Mouse (Mus musculus) heart, embryonic 16.5 days (tissue): ENCODE results near the gene Hoxd4. TPM values are rescaled to one million over a fixed set of nuclear protein-coding genes. Genes with fewer than 3 reads are reported as not detected.

Experiments
- ATAC-seq: fragments of 200-750 bp; cut with Nextera tagmentation; replicated peaks from 2 replicates; pipeline ENCODE4 v1.8.0; 2017; ENCODE audit warnings: moderate number of reproducible peaks; ENCODE audit not compliant: insufficient read depth, low FRiP score; ENCODE audit errors: extremely low read depth
- H3K27ac ChIP-seq: fragments of 300-500 bp; sonication (generic); 2 replicates; pipeline ENCODE4 v1.5.1; 2014; ENCODE audit warnings: mild to moderate bottlenecking, low read length, control low read depth, moderate library complexity
- H3K27me3 ChIP-seq: fragments of 300-500 bp; sonication (generic); 2 replicates; pipeline ENCODE4 v1.6.1; 2014; ENCODE audit warnings: low read length, mixed read lengths; ENCODE audit not compliant: control insufficient read depth, insufficient read depth
- H3K36me3 ChIP-seq: fragments of 300-500 bp; sonication (generic); 2 replicates; pipeline ENCODE4 v1.6.1; 2014; ENCODE audit not compliant: control insufficient read depth, insufficient read depth
- H3K4me1 ChIP-seq: fragments of 300-500 bp; sonication (generic); 2 replicates; pipeline ENCODE4 v1.6.1; 2014; ENCODE audit warnings: low read length, mixed read lengths; ENCODE audit not compliant: control insufficient read depth, insufficient read depth
- H3K4me2 ChIP-seq: fragments of 300-500 bp; sonication (generic); 2 replicates; pipeline ENCODE4 v1.6.1; 2014; ENCODE audit warnings: low read depth, mild to moderate bottlenecking, control low read depth, low read length
- H3K4me3 ChIP-seq: fragments of 300-500 bp; sonication (generic); 2 replicates; pipeline ENCODE4 v1.5.1; 2014; ENCODE audit warnings: mild to moderate bottlenecking, control low read depth, low read length
- H3K9ac ChIP-seq: fragments of 300-500 bp; sonication (generic); 2 replicates; pipeline ENCODE4 v1.6.1; 2014; ENCODE audit warnings: low read length, control low read depth
- H3K9me3 ChIP-seq: fragments of 300-500 bp; sonication (generic); replicated peaks from 2 replicates; pipeline ENCODE4 v1.6.1; 2016; ENCODE audit warnings: low read length; ENCODE audit not compliant: control insufficient read depth
- WGBS: fragments of 180-500 bp; shearing (Covaris S2); extraction: QIAGEN DNeasy Blood & Tissue Kit; methylation state at CpG from one replicate; pipeline ENCODE4 v1.1.7; 2014; 5-methylcytosine and 5-hydroxymethylcytosine counted together
- polyA plus RNA-seq: library from polyadenylated mRNA; unstranded; fragments of >200 nt; fragmentation: Nextera tagmentation; extraction: Ambion mirVana; gene quantifications from 2 replicates; pipeline ENCODE4 v1.2.1, GENCODE M21; 2015

The Hoxd4 gene
- 0.18 TPM in 1 of 2 replicates, not detected in the other for polyA plus RNA-seq

DNA sequence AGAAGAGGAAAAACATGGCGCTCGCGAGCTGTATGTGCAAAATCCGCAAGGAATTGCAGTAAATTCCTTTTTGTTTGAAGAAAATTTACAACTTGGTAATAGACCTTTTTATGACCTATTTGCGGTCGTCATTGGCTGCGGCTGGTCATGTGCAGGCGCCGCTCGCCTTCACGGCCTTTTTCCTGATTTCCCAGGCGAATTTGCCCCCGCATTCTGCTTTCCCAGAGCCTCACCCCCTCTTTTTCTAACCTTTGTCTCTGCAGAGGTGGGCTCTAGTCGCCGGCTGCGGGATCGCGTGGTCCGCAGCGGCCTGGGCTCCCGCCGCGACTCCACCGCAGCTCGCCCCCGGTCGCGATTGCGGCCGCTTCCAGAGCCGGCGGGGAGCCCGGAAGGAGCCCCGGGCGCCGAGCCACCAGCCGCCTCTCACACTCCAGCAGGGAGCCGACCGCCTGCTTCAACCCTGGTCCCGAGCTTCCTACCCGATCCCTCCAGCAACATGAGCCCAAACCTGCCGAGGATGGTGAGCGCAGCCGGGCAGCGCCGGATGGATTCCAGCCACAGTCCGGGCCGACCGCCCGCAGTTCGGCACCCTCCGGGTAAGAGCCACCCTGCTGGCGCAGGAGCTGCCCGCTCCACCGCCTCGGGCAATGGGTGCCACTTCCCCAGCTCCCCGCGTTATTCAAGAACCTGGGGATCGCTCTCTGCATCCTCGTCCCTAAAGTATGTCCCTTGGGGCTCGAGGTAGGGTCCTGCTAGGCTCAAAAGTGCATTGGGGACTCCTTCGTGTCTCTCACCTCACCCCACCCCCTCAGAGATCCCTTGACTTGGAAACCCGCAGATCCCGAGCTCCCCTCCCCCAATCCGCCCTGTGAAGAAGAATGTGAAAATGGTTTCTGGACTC lies at the start of gene Hoxd4, which contains the start of gene Hoxd3:
Gene Hoxd4, plus strand, starts transcription at position 209 of the 901 bp plus-strand sequence.
Gene Hoxd3, plus strand, starts transcription at position 207 of the 901 bp plus-strand sequence.
- H3K36me3 ChIP-seq, result no peaks in the 10 kb centered on the region
- ATAC-seq, result no peak
- peak within 1 kb of the TSS; percentile 17; the same call in 1 of the 2 replicates for H3K9ac ChIP-seq
- whole genome bisulfite sequencing, result 1% methylated on average over 64 of the region's 65 CpGs
- H3K4me1 ChIP-seq, result peaks cover 7% of the 10 kb centered on the region; the same call in 1 of the 2 replicates
- no peaks in the 10 kb centered on the region for H3K9me3 ChIP-seq
- H3K27ac ChIP-seq, result no peak within 1 kb of the TSS
- H3K4me2 ChIP-seq, result peak within 1 kb of the TSS; percentile 67
- peak within 1 kb of the TSS; percentile 50 for H3K4me3 ChIP-seq
- peaks cover 92% of the 10 kb centered on the region for H3K27me3 ChIP-seq

DNA sequence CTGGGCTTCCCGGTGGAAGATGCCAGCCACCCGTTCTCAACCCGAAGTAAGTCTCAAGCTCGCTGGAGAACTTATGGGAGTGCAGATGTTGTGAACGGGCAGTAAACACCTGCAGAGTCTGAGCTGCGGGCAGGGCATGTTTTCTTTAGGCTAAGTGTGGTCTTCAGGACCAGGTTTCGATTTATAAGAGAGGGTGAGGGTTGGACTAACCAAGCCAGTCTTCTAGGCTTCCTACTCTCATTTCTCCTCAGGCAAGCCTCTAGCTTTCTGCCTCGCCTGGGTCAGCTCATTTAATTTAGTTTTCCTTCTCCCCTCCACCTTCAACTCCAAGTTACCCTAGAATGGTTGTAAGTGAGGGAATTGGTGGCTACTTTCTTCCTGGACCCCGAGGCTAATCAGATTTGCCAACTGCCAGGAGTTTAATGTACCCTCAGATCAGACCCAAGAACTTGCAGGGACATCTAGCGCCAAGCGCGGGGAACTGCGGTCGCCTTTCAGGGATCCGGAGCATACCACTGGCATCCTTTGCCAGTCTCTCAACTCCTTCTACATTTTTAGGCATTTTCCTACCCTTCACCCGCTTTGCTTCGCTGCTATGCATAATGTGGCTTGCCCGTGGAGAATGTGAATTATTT lies 48.3 kb upstream of the Hoxd4 start:
- Histone ChIP-seq H3K9ac (no peak overlapping the region), H3K4me3 (no peak overlapping the region), H3K36me3 (no peaks in the 10 kb centered on the region), H3K4me1 (peaks cover 15% of the 10 kb centered on the region; the same call in 1 of the 2 replicates), H3K27me3 (peaks cover 92% of the 10 kb centered on the region), H3K27ac (no peak overlapping the region), H3K4me2 (no peak overlapping the region), H3K9me3 (no peaks in the 10 kb centered on the region)
- 5% methylated on average over 18 of the region's 18 CpGs for WGBS
- ATAC-seq, result no peak

DNA sequence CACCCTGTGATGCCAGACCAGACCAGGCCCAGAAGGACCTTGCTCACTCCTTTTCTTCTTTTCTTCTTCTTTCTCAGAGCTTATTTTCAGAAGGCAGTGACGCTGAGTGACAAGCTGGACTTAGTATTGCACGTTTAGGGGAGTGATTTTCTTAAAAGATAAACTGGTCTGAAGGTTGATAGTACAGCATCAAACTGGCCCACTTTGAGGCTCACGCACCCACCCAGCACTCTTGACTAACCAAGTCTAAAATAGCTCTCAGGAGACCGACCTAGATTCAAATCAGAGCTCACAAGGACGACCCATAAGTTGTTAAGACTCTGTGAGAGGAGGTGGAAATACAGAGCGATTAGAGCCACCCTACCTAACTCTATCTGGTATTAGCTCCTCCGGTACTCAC lies 45.3 kb upstream of the Hoxd4 start:
- H3K27me3 ChIP-seq, result peaks cover 93% of the 10 kb centered on the region
- H3K27ac ChIP-seq, result no peak overlapping the region
- ATAC-seq, result no peak
- no peaks in the 10 kb centered on the region for H3K36me3 ChIP-seq
- WGBS, result 3% methylated on average over 7 of the region's 7 CpGs
- peaks cover 14% of the 10 kb centered on the region; the same call in 1 of the 2 replicates for H3K4me1 ChIP-seq
- H3K4me3 ChIP-seq, result no peak overlapping the region
- no peaks in the 10 kb centered on the region for H3K9me3 ChIP-seq
- no peak overlapping the region for H3K4me2 ChIP-seq
- no peak overlapping the region for H3K9ac ChIP-seq

DNA sequence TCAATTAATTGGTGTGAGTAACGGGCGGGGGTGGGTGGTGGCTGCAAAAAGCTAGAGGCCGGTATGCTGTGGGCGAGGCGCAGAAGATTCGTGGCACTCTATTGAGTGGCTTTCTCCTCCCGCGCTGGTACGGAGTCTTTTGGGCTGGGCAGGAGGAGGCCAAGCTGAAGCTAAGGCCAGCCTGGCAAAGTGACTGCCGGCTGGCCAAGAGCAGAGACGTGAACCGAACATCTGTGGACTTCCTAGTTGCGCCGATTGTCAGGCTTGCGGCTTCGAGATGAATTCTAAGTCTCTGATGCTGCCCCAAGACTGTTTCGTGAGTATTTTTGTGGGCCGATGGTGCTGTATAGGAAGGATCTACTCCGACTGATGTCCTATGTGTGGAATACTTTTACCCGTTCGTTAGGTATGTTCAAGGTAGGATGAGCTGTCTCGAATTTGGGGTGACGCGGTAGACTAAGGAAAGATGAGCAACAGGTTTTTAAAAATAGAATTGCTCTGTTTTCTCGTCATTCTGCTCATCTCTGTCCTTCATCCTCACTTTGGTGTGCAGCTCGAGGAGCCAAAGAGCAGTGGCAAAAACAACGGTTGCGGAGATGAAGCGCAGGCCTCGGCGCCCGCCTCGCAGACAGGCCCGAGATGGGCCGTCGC lies 44.4 kb upstream of the Hoxd4 start:
- ATAC-seq, result no peak
- H3K4me2 ChIP-seq, result no peak overlapping the region
- no peak overlapping the region for H3K27ac ChIP-seq
- no peaks in the 10 kb centered on the region for H3K9me3 ChIP-seq
- no peaks in the 10 kb centered on the region for H3K36me3 ChIP-seq
- H3K4me1 ChIP-seq, result peaks cover 10% of the 10 kb centered on the region; the same call in 1 of the 2 replicates
- no peak overlapping the region for H3K9ac ChIP-seq
- H3K4me3 ChIP-seq, result no peak overlapping the region; the same call in 1 of the 2 replicates
- WGBS, result 4% methylated on average over 36 of the region's 36 CpGs
- peaks cover 93% of the 10 kb centered on the region for H3K27me3 ChIP-seq

DNA sequence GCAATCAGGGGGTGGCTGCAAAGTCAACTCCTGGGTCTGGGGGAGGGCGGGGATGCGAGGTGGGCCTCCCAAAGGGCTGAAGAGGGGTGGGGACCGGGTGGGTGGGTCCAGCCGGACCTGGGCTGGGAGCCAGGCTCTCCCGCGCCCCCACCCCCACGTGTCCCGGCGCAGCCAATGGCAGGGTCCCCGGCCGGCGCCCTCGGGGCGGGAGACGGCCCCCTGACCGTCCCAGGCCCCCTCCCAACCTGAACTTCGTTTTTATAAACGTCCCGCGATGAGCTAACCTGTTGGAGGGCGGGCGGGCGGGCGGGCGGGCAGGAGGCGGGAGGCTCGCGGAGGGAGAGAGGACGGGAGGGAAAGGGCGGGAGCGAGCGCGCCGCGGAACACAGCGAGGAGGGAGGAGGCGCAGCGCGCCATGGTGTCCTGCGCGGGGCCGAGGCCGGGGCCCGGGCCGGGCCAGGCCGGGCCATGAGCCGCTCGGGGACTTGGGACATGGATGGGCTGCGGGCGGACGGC lies 43.8 kb upstream of the Hoxd4 start, which contains the start of gene Hoxd13:
Gene Hoxd13, plus strand, starts transcription at position 469 of the 516 bp plus-strand sequence.
- Histone ChIP-seq H3K9ac (no peak within 1 kb of the TSS), H3K36me3 (no peaks in the 10 kb centered on the region), H3K27me3 (peaks cover 93% of the 10 kb centered on the region), H3K27ac (no peak within 1 kb of the TSS), H3K4me1 (peaks cover 14% of the 10 kb centered on the region), H3K9me3 (no peaks in the 10 kb centered on the region), H3K4me2 (peak within 1 kb of the TSS; percentile 73), H3K4me3 (peak within 1 kb of the TSS; percentile 51)
- WGBS, result 1% methylated on average over 37 of the region's 51 CpGs
- ATAC-seq, result peak; percentile 33

DNA sequence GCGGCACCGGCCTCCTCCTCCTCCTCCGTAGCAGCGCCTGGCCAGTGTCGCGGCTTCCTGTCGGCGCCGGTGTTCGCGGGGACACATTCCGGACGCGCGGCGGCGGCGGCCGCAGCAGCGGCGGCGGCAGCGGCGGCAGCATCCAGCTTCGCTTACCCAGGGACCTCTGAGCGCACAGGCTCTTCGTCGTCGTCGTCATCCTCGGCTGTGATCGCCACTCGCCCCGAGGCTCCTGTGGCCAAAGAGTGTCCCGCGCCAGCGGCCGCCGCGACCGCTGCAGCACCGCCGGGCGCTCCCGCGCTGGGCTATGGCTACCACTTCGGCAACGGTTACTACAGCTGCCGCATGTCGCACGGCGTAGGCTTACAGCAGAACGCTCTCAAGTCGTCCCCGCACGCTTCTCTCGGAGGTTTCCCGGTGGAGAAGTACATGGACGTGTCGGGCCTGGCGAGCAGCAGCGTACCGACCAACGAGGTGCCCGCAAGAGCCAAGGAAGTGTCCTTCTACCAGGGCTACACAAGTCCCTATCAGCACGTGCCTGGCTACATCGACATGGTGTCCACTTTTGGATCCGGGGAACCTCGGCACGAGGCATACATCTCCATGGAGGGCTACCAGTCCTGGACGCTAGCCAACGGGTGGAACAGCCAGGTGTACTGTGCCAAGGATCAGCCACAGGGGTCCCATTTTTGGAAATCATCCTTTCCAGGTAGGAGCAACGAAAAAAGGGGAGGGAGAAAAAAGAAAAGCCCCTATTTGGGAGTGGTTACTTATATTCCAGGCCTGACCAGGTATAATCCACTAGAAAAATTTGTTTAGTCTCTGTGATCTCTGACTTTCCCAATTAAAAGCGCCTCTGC lies 43.1 kb upstream of the Hoxd4 start:
- ATAC-seq, result 0 out of 2 replicates have a peak, but pooled peaks have one; percentile 24
- Histone ChIP-seq H3K27ac (no peak overlapping the region), H3K27me3 (peaks cover 93% of the 10 kb centered on the region), H3K36me3 (no peaks in the 10 kb centered on the region), H3K4me3 (peak overlapping the region; percentile 51), H3K9ac (no peak overlapping the region), H3K4me1 (peaks cover 14% of the 10 kb centered on the region), H3K9me3 (no peaks in the 10 kb centered on the region), H3K4me2 (peak overlapping the region; percentile 73)
- 1% methylated on average over 62 of the region's 74 CpGs for WGBS

DNA sequence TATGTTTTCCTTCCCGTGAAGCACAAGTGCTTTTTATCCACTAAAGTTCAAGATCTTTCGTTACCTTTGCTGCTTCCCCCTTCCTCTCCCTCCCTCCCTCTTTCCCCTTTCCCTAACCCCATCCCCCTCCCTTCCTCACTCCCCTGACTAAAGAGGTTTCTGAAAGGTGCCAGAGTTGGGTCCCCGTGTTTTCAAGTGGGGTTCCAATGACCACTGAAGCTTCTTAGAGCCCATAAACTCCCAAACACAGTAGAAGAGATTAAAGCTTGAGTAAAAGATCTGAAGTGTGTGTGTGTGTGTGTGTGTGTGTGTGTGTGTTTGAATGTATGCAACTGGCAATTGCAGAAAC lies 42.5 kb upstream of the Hoxd4 start:
- H3K27me3 ChIP-seq, result peaks cover 93% of the 10 kb centered on the region
- no peak overlapping the region for H3K4me2 ChIP-seq
- no peaks in the 10 kb centered on the region for H3K9me3 ChIP-seq
- no peak for ATAC-seq
- 5% methylated on average over 3 of the region's 3 CpGs for WGBS
- H3K4me1 ChIP-seq, result peaks cover 14% of the 10 kb centered on the region
- H3K9ac ChIP-seq, result no peak overlapping the region
- H3K27ac ChIP-seq, result no peak overlapping the region
- no peak overlapping the region for H3K4me3 ChIP-seq
- H3K36me3 ChIP-seq, result no peaks in the 10 kb centered on the region

DNA sequence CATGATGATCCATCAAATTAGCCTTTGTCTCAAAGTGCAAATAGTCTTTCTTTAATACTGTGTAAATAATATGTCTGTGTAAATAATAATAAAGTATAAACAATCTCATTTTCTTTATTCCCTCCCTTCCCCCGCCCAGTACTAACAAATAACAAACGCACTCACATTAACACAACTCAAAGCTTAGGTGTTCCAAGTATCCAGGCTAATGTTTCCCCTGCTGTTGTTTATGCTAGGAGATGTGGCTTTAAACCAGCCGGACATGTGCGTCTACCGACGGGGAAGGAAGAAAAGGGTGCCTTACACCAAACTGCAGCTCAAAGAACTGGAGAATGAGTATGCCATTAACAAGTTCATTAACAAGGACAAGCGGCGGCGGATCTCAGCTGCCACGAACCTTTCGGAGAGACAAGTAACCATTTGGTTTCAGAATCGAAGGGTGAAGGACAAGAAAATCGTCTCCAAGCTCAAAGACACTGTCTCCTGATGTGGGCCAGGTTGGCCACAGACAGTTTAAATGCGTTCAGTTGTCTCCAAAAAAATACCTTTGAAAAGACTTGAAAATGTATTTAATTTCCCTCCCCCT lies 42.0 kb upstream of the Hoxd4 start:
- H3K9me3 ChIP-seq, result no peaks in the 10 kb centered on the region
- H3K4me3 ChIP-seq, result no peak overlapping the region
- H3K27ac ChIP-seq, result no peak overlapping the region
- H3K9ac ChIP-seq, result no peak overlapping the region
- H3K4me2 ChIP-seq, result no peak overlapping the region
- H3K36me3 ChIP-seq, result no peaks in the 10 kb centered on the region
- no peak for ATAC-seq
- H3K4me1 ChIP-seq, result peaks cover 14% of the 10 kb centered on the region
- 3% methylated on average over 14 of the region's 14 CpGs for WGBS
- H3K27me3 ChIP-seq, result peaks cover 93% of the 10 kb centered on the region
